Mouse (Mus musculus) kidney, postnatal 25 days (tissue): ENCODE results near the gene Prok2.

Experiments used
- DNase-seq, 2 experiments: peaks; one replicate each; pipeline ENCODE4 v3.0.0; 2021; ENCODE audit warnings: mixed read lengths in 2 of 2

Gene Prok2

GRCm38 (mm10) chr6:99725971-99726561 is at the start of gene Prok2:
Prok2 (minus strand) TSS chr6:99726392.
- DNase-seq: no peak

- DNase-seq: no peak
Observed at GRCm38 (mm10) chr6:99774680-99775079, 48.5 kb upstream of the Prok2 start.

- DNase-seq: no peak
Observed at GRCm38 (mm10) chr6:99768495-99768894, 42.3 kb upstream of the Prok2 start.

- no peak for DNase-seq
Observed at GRCm38 (mm10) chr6:99764916-99765315, 38.7 kb upstream of the Prok2 start.

- no peak for DNase-seq
Observed at GRCm38 (mm10) chr6:99762069-99762985, 36.1 kb upstream of the Prok2 start.

- no peak for DNase-seq
Observed at GRCm38 (mm10) chr6:99756105-99756504, 29.9 kb upstream of the Prok2 start.

GRCm38 (mm10) chr6:99751308-99751707 is 25.1 kb upstream of the Prok2 start:
- no peak for DNase-seq

- no peak for DNase-seq
Observed at GRCm38 (mm10) chr6:99746275-99746674, 20.1 kb upstream of the Prok2 start.

- DNase-seq: no peak
Observed at GRCm38 (mm10) chr6:99742866-99743265, 16.7 kb upstream of the Prok2 start.

- peak; percentile 37 to 47 for DNase-seq
Observed at GRCm38 (mm10) chr6:99734666-99735065, 8.5 kb upstream of the Prok2 start.

- DNase-seq: no peak
Observed at GRCm38 (mm10) chr6:99732673-99733072, 6.5 kb upstream of the Prok2 start.

GRCm38 (mm10) chr6:99731926-99732325 is 5.7 kb upstream of the Prok2 start:
- DNase-seq: no peak

GRCm38 (mm10) chr6:99729853-99730252 is 3.7 kb upstream of the Prok2 start:
- no peak for DNase-seq

GRCm38 (mm10) chr6:99726576-99727303 is 548 bp upstream of the Prok2 start:
- no peak for DNase-seq

- no peak for DNase-seq
Observed at GRCm38 (mm10) chr6:99722390-99722789, 3.8 kb downstream of the Prok2 start.

GRCm38 (mm10) chr6:99721032-99721431 is 5.2 kb downstream of the Prok2 start:
- no peak for DNase-seq

GRCm38 (mm10) chr6:99715913-99716312 is 10.3 kb downstream of the Prok2 start:
- no peak for DNase-seq

GRCm38 (mm10) chr6:99715191-99715590 is 11.0 kb downstream of the Prok2 start:
- no peak for DNase-seq

- DNase-seq: no peak
Observed at GRCm38 (mm10) chr6:99713256-99713655, 12.9 kb downstream of the Prok2 start.

- no peak for DNase-seq
Observed at GRCm38 (mm10) chr6:99711576-99712101, 14.6 kb downstream of the Prok2 start.

GRCm38 (mm10) chr6:99700484-99700883 is 25.7 kb downstream of the Prok2 start:
- DNase-seq: peak; percentile 18 to 51

- no peak for DNase-seq
Observed at GRCm38 (mm10) chr6:99692916-99693841, 33.0 kb downstream of the Prok2 start.
